Mouse (Mus musculus): ENCODE data around the gene Flii.

DNA sequence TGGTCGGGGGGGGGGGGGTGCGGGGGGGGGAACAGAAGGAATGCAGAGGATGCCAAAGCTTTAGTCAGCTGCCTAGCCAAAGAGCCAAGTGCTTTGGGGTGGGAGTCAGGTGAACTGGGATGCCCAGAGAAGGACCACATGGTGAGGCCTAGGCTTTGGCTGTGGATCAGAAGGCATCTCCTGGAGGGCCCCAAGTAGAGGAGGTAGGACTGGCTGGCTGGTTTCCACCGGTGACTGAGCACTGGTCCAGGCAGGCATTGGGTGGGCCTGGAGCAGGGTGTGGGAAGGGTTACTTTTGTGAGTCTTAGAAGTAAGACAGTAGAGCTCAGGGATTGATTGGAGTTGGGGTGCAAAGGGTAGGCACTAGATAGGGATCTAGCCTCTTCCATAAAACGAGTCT lies 25.5 kb downstream of the Flii start:
- TF ChIP-seq CTCF (IDR thresholded peaks at IDR 0.05; ENCODE audit: low read depth, low read length) (no peak), GATA1 (IDR thresholded peaks at IDR 0.05; ENCODE audit: borderline replicate concordance, low read length) (no peak)

Measured in G1E (cell line).